Mouse (Mus musculus): ENCODE measurements at regions not wholly inside any gene's neighbourhood (a gene's known extent, or its start where the extent isn't known, plus 50 kb on each side); places are given as distances from the start of the nearest gene placed in this dataset.

DNA sequence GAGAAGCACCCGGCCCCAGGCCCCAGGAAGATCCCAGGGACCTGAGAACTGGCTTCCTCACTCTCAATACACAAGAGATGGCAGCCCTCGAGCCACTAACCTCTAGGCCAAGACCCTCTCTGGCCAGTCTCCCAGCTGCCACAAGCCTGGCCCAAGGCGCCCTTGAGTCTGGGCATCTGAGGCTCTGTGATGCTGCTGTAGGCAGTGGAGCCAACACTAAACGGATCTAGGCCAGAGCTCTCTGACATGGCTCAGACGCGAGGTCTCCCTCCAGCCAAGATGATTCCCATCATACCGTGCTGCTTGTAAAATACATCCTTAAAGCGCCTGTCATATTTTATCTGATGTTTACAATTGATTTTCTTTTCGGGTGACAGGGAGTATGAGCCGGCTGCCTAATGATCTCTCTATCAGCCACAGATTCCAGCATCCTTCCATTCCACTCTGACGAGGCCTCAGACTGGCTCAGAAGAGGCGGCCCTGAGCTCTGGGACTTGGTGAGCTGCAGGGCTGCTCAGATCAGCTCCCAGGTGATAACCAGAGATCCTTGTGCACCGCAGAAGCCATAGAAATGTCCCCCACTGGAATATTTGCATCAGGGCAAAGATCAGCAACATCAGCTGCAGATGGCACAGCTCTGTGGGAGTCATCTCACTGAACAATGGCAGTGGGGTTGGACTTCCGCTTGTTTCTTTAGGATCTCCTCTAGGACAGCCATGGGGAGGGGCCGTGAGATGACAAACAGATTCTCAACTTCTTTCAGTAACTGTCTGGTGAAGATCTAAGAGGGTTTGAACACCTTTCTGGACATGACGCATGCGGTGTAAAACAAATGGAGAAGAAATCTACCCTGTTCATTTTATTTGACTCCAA lies 60.1 kb upstream of the Zfp423 start:
- DNase-seq (ENCODE audit: low spot score): no peak
- H3K4me1 ChIP-seq: peaks cover 31% of the 10 kb centered on the region
- H3K4me3 ChIP-seq: no peak overlapping the region
- peak overlapping the region; percentile 28; the same call in 1 of the 2 replicates for H3K27ac ChIP-seq (replicated peaks)
- 83% methylated on average over 17 of the region's 17 CpGs for WGBS
- H3K27me3 ChIP-seq (ENCODE audit: low read depth, poor library complexity, severe bottlenecking): peaks cover 4% of the 10 kb centered on the region; the same call in 1 of the 2 replicates
- no peaks in the 10 kb centered on the region for H3K36me3 ChIP-seq
- peaks cover 8% of the 10 kb centered on the region for H3K9me3 ChIP-seq (replicated peaks)

DNA sequence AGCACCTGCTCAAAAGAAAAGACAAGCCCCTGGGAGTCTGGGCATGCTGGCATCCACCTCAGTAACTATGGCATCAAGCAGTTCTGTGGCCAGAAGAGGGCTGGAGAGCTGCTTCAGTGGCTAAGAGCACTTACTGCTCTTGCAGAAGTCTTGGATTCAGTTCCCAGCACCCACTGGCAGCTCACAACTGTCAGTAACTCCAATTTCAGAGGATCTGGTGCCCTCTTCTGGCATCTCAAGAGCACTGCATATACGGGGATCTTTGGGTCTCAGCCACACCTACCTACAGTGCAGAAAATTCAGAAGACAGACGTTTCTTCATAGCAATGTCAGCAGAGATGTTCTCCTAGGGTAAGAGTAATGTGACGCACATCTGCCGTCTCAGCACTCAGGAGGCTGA lies 59.1 kb upstream of the Zfp423 start:
- Histone ChIP-seq H3K4me1 (peaks cover 31% of the 10 kb centered on the region), H3K9me3 (replicated peaks) (peaks cover 8% of the 10 kb centered on the region), H3K27me3 (ENCODE audit: low read depth, poor library complexity, severe bottlenecking) (peaks cover 4% of the 10 kb centered on the region; the same call in 1 of the 2 replicates), H3K36me3 (no peaks in the 10 kb centered on the region), H3K27ac (replicated peaks) (no peak overlapping the region), H3K4me3 (no peak overlapping the region)
- no peak for DNase-seq (ENCODE audit: low spot score)
- WGBS: 88% methylated on average over 4 of the region's 4 CpGs

DNA sequence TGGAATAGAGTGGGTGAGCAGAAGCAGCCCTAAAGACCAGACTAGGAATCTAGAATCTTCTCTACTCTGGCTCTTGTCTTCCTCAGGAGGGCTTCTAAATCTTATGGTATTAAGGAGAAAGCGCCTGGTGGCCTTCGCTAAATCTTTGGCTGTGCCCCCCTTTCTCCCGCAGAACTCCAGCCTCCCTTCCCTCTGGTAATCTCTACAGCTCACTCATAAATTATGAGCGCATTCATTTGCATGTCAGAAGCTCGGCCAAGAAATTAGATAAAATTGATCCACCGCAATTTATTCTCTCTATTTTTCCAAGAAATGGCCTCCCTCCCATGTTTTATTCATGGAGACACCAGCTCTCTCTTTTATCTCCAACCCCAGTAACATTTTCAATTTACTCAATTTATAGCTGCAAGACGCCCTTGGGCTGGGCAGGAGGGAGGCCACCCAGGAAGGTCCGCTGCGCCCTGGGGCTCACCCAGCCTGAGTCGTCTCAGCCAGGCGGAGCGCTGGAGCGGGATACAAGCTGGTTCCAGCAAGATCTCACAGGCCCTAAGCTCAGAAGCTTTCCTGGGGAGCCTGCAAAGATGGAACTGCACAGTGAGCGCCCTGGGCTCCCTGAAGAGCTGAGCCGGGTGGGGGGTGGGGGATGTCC lies 52.9 kb upstream of the Zfp423 start:
- H3K36me3 ChIP-seq: no peaks in the 10 kb centered on the region
- 0 out of 2 replicates have a peak overlapping the region, but pooled peaks have one; percentile 46 for H3K27ac ChIP-seq (replicated peaks)
- no peak for DNase-seq (ENCODE audit: low spot score)
- 69% methylated on average over 15 of the region's 15 CpGs for WGBS
- no peak overlapping the region for H3K4me3 ChIP-seq
- H3K9me3 ChIP-seq (replicated peaks): no peaks in the 10 kb centered on the region
- no peaks in the 10 kb centered on the region for H3K27me3 ChIP-seq (ENCODE audit: low read depth, poor library complexity, severe bottlenecking)
- peaks cover 21% of the 10 kb centered on the region for H3K4me1 ChIP-seq

DNA sequence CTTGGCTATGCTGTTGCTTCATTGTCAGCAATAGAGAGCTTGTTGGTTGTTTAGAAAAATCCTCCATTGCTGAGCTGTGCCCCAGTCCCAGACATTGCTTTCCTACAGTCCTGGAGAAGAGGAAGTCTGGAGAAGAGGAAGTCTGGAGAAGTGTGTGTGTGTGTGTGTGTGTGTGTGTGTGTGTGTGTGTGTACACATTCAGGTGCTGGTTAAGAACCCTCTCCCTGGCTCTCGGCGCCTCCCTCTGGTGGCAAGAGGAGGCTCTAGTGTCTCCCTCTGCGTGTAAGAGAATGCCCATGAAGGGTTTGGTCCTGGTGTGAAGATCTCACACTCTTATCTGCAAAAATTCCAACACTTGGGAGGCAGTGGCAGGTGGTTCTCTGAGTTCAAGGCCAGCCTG lies 51.2 kb upstream of the Zfp423 start:
- Histone ChIP-seq H3K27ac (replicated peaks) (peak overlapping the region; percentile 46; the same call in 1 of the 2 replicates), H3K27me3 (ENCODE audit: low read depth, poor library complexity, severe bottlenecking) (no peaks in the 10 kb centered on the region), H3K4me3 (no peak overlapping the region), H3K4me1 (peaks cover 18% of the 10 kb centered on the region), H3K9me3 (replicated peaks) (no peaks in the 10 kb centered on the region), H3K36me3 (no peaks in the 10 kb centered on the region)
- peak; percentile 40 for DNase-seq (ENCODE audit: low spot score)
- WGBS: 40% methylated on average over 3 of the region's 3 CpGs

DNA sequence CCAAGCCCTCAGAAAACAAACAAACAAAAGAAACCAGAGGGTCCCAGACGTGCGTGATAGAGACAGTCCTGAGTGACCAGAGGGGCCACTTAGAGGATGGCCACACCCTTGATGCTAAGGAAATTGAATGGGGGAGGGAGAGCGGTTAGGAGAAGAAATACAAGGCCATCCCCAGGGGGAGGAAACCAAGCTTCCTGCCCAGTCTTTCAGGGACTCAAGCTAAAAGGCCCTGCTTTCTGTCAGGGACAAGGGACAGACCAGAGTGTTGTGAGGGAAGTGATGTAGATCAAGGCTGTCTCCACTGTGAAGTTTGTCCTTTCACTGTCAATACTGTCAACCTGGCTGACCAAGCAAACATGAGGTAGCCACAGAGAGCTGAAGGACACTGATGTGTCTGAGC lies 50.5 kb upstream of the Zfp423 start:
- no peak for DNase-seq (ENCODE audit: low spot score)
- Histone ChIP-seq H3K4me1 (peaks cover 18% of the 10 kb centered on the region), H3K4me3 (no peak overlapping the region), H3K27me3 (ENCODE audit: low read depth, poor library complexity, severe bottlenecking) (no peaks in the 10 kb centered on the region), H3K27ac (replicated peaks) (peak overlapping the region; percentile 46; the same call in 1 of the 2 replicates), H3K36me3 (no peaks in the 10 kb centered on the region), H3K9me3 (replicated peaks) (no peaks in the 10 kb centered on the region)
- 72% methylated on average over 3 of the region's 3 CpGs for WGBS

Measured in midbrain, embryonic 10.5 days (tissue).